10 mouse cellular contexts compared by ENCODE assay signal in the genomic region with DNA sequence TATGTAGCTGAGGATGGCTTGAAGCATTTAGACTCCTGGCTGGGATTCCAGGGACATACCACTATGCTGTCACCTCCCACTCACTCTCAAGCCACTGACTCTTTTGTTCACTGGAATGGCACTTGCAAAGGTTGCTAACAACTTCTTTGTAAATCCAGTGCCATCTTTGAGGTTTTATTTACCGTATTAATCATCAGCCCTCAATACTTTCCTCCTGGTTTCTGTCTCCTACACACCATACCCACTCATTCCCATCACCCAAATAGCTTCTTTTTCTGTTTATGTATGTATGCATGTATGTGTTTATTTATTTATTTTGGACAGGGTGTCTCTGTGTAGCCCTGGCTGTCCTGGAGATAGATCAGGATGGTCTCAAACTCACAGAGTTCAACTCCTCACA. TPM values are rescaled to one million over a fixed set of nuclear protein-coding genes. Genes with fewer than 3 reads are reported as not detected.
A peak's percentile ranks its signal among the peaks of the same experiment; 100 is the strongest.
DNase-seq lines count a peak whose midpoint lies in the region; ATAC-seq and TF ChIP-seq lines count a peak whose summit lies in the region.
"Had no signal": no experiment of that assay in that cellular context is flagged by ENCODE, and none has a peak within 500 bp of the region (broad histone marks: within the 10 kb centered on the region; RNA-seq: fewer than 3 reads in every experiment).

No protein-coding gene starts in this region.

- no peaks in the 10 kb centered on the region for H3K79me2 ChIP-seq in heart, adult 2 months (replicated peaks; ENCODE audit: control insufficient read depth, insufficient read depth, low read length)

- TF ChIP-seq EP300 in heart, adult 2 months (IDR thresholded peaks at IDR 0.05; ENCODE audit: insufficient read depth, low read depth, low read length) = no peak

- H3K9me3 ChIP-seq in heart, embryonic 12.5 days (replicated peaks) = no peaks in the 10 kb centered on the region
- no peaks in the 10 kb centered on the region for H3K9me3 ChIP-seq in hindbrain, embryonic 13.5 days
- no peaks in the 10 kb centered on the region for H3K9me3 ChIP-seq in liver, embryonic 16.5 days (replicated peaks; ENCODE audit: control insufficient read depth, low read length)

- no peaks in the 10 kb centered on the region for H3K27me3 ChIP-seq in heart, embryonic 12.5 days (replicated peaks)
- no peaks in the 10 kb centered on the region for H3K27me3 ChIP-seq in heart, adult 2 months (ENCODE audit: control insufficient read depth, insufficient read depth, low read length)
- no peaks in the 10 kb centered on the region for H3K27me3 ChIP-seq in hindbrain, embryonic 13.5 days
- no peaks in the 10 kb centered on the region for H3K27me3 ChIP-seq in liver, embryonic 16.5 days (ENCODE audit: control insufficient read depth, insufficient read depth, low read depth, low read length)

- intact Hi-C loops in heart, adult 2 months (cut with DNase I) = no loop called here
- intact Hi-C loops in left cerebral cortex, postnatal 14 days (cut with DNase I) = no loop called here

- no peak for TF ChIP-seq POLR2A in heart, adult 2 months (IDR thresholded peaks at IDR 0.05; ENCODE audit: insufficient read depth, low read depth, low read length)

- no peaks in the 10 kb centered on the region for H3K36me3 ChIP-seq in heart, embryonic 12.5 days
- H3K36me3 ChIP-seq in heart, adult 2 months (ENCODE audit: control insufficient read depth, insufficient read depth, low read length) = no peaks in the 10 kb centered on the region
- H3K36me3 ChIP-seq in hindbrain, embryonic 13.5 days = no peaks in the 10 kb centered on the region
- H3K36me3 ChIP-seq in liver, embryonic 16.5 days (ENCODE audit: control insufficient read depth, insufficient read depth) = no peaks in the 10 kb centered on the region

- TF ChIP-seq CTCF in heart, adult 2 months (IDR thresholded peaks at IDR 0.05) = no peak

- no peak overlapping the region for H3K27ac ChIP-seq in heart, embryonic 12.5 days (ENCODE audit: poor library complexity, severe bottlenecking)
- H3K27ac ChIP-seq in heart, adult 2 months = no peak overlapping the region
- H3K27ac ChIP-seq in hindbrain, embryonic 13.5 days = no peak overlapping the region
- no peak overlapping the region for H3K27ac ChIP-seq in liver, embryonic 16.5 days (ENCODE audit: low read length)

- H3K4me1 ChIP-seq in heart, embryonic 12.5 days (replicated peaks) = peaks cover 35% of the 10 kb centered on the region
- H3K4me1 ChIP-seq in heart, adult 2 months (ENCODE audit: control insufficient read depth, insufficient read depth, low read length) = peaks cover 12% of the 10 kb centered on the region
- peaks cover 35% of the 10 kb centered on the region for H3K4me1 ChIP-seq in hindbrain, embryonic 13.5 days (replicated peaks)
- peaks cover 24% of the 10 kb centered on the region for H3K4me1 ChIP-seq in liver, embryonic 16.5 days (ENCODE audit: control insufficient read depth, low read depth, low read length)

- WGBS in heart, embryonic 12.5 days = 77% methylated on average over 1 of the region's 1 CpGs
- WGBS in heart, adult 2 months = 75% methylated on average over 1 of the region's 1 CpGs
- WGBS in hindbrain, embryonic 13.5 days = 59% methylated on average over 1 of the region's 1 CpGs
- 63% methylated on average over 1 of the region's 1 CpGs for WGBS in liver, embryonic 16.5 days (ENCODE audit: insufficient replicate concordance)

- DNase-seq in heart, adult 2 months = no peak
- peak; percentile 65 for DNase-seq in Muller cell, postnatal 12 days (ENCODE audit: inconsistent ontology term)
- DNase-seq in MN1 (ENCODE audit: low spot score) = no peak
- no peak for DNase-seq in spleen, postnatal 14 days (ENCODE audit: low spot score in 2 of 2)
- no peak for DNase-seq in left cerebral cortex, postnatal 14 days (ENCODE audit: low spot score in 2 of 2)

- 0 out of 2 replicates have a peak overlapping the region, but pooled peaks have one; percentile 71 for H3K4me3 ChIP-seq in heart, embryonic 12.5 days
- H3K4me3 ChIP-seq in heart, adult 2 months = no peak overlapping the region
- peak overlapping the region; percentile 61; the same call in 1 of the 2 replicates for H3K4me3 ChIP-seq in hindbrain, embryonic 13.5 days
- peak overlapping the region; percentile 74 for H3K4me3 ChIP-seq in liver, embryonic 16.5 days (ENCODE audit: low read depth, low read length)

- H3K4me2 ChIP-seq in heart, embryonic 12.5 days = peak overlapping the region; percentile 72
- peak overlapping the region; percentile 64 for H3K4me2 ChIP-seq in hindbrain, embryonic 13.5 days
- peak overlapping the region; percentile 89 for H3K4me2 ChIP-seq in liver, embryonic 16.5 days (ENCODE audit: low read depth, low read length)

- no peak overlapping the region for H3K9ac ChIP-seq in heart, embryonic 12.5 days
- no peak overlapping the region for H3K9ac ChIP-seq in heart, adult 2 months (ENCODE audit: low read depth, low read length)
- 0 out of 2 replicates have a peak overlapping the region, but pooled peaks have one; percentile 75 for H3K9ac ChIP-seq in hindbrain, embryonic 13.5 days
- H3K9ac ChIP-seq in liver, embryonic 16.5 days (ENCODE audit: low read depth, low read length) = peak overlapping the region; percentile 65; the same call in 1 of the 2 replicates

- ATAC-seq in heart, embryonic 12.5 days (ENCODE audit: insufficient number of reproducible peaks, low FRiP score) = no peak
- ATAC-seq in hindbrain, embryonic 13.5 days (ENCODE audit: low FRiP score) = no peak
- no peak for ATAC-seq in liver, embryonic 16.5 days (ENCODE audit: low read depth)

RNA-seq across cellular contexts. Expression of gene Tmem53, which starts 0.8 kb away (rescaled TPM):
- 18.2 and 19.6 TPM in 2 replicates for polyA plus RNA-seq in heart, embryonic 12.5 days (2016; fragmentation: Nextera tagmentation; extraction: Ambion mirVana)
- 10 to 100 TPM; 25.0 to 30.6 TPM for total RNA-seq in heart, adult 2 months (2021)
- polyA plus RNA-seq in heart, adult 2 months (2012; rRNA removed) = 51.8 and 62.3 TPM in 2 replicates
- polyA plus RNA-seq in hindbrain, embryonic 13.5 days (2015; fragmentation: Nextera tagmentation; extraction: Ambion mirVana) = 8.5 and 10.9 TPM in 2 replicates
- polyA plus RNA-seq in liver, embryonic 16.5 days (2015; fragmentation: Nextera tagmentation; extraction: Ambion mirVana) = 10.8 and 10.9 TPM in 2 replicates
- 1 to 10 TPM; 2.3 to 3.6 TPM for total RNA-seq in left cerebral cortex, postnatal 14 days (2021)

RNA-seq across cellular contexts. Expression of gene Armh1, which starts 0.9 kb away (rescaled TPM):
- 0.37 and 0.70 TPM in 2 replicates for polyA plus RNA-seq in heart, embryonic 12.5 days (2016; fragmentation: Nextera tagmentation; extraction: Ambion mirVana)
- not detected for total RNA-seq in heart, adult 2 months (2021)
- 0.43 TPM in 1 of 2 replicates, not detected in the other for polyA plus RNA-seq in heart, adult 2 months (2012; rRNA removed)
- 0.97 and 1.1 TPM in 2 replicates for polyA plus RNA-seq in hindbrain, embryonic 13.5 days (2015; fragmentation: Nextera tagmentation; extraction: Ambion mirVana)
- 0.09 TPM in 1 of 2 replicates, not detected in the other for polyA plus RNA-seq in liver, embryonic 16.5 days (2015; fragmentation: Nextera tagmentation; extraction: Ambion mirVana)
- total RNA-seq in left cerebral cortex, postnatal 14 days (2021) = under 1 TPM; 0.24 to 0.59 TPM
- total RNA-seq: megakaryocyte progenitor cell, adult 5-6 weeks had no signal
- polyA plus RNA-seq: C2C12 had no signal

Comparison
In these comparisons a context has a peak if more than half of its experiments do, and no peak if none do; other contexts are left out.
1. H3K9ac ChIP-seq: peak in hindbrain, embryonic 13.5 days (single experiment) and liver, embryonic 16.5 days (single experiment); none in heart, embryonic 12.5 days (single experiment) and heart, adult 2 months (single experiment).
2. Peak in every context shown above with its lines, with median percentiles within 50 percentile points of each other: H3K4me2 ChIP-seq.